Mouse (Mus musculus): Measurements from ENCODE around the gene Tekt1.

- TF ChIP-seq CTCF (IDR thresholded peaks at IDR 0.05; ENCODE audit: low read depth) (no peak), EP300 (IDR thresholded peaks at IDR 0.05; ENCODE audit: low read depth) (no peak)
Observed at GRCm38 (mm10) chr11:72395652-72396051, 33.4 kb upstream of the Tekt1 start.

Data from liver, embryonic 14.5 days (tissue).